Mouse (Mus musculus) embryonic fibroblast, embryonic 13.5 days (primary cell): ENCODE data around the gene Coa6.
A peak's percentile ranks its signal among the peaks of the same experiment; 100 is the strongest.

Experiments used
- CTCF ChIP-seq: IDR thresholded peaks from 2 replicates; pipeline ENCODE4 v1.5.1; 2011; ENCODE audit warnings: mild to moderate bottlenecking, control low read depth, low read length, moderate library complexity, borderline replicate concordance; ENCODE audit not compliant: insufficient read depth
- POLR2A ChIP-seq: IDR thresholded peaks from 2 replicates; pipeline ENCODE4 v1.6.1; 2011; ENCODE audit warnings: low read depth, mild to moderate bottlenecking, control low read depth, low read length, moderate library complexity

DNA sequence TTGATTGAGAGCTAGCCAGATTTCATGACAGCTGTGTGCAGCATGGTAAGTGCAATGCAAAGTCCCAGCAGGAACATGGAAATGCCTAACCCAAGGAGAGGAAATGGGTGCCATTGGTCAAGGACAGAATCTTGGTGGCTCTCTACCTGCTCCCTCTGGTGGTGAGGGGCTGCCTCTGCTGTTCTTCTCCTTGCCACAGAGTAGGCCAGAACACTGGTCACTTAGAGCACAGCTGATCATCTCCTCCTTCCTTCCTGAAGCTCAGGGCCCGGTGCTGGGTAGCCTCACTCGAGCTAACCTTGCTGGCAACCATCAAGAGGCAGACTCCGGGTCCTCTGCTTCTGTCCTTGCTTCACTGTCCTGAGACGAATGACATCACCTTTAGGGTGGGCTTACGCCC is 39.6 kb upstream of the Coa6 start:
- TF ChIP-seq CTCF: peak; percentile 52; the same call in 1 of the 2 replicates
- TF ChIP-seq POLR2A: no peak
